Mouse (Mus musculus) embryonic fibroblast, embryonic 13.5 days (primary cell): ENCODE data around the gene Prmt2.

Experiments used
- CTCF ChIP-seq: IDR thresholded peaks from 2 replicates; pipeline ENCODE4 v1.5.1; 2011; ENCODE audit warnings: mild to moderate bottlenecking, control low read depth, low read length, moderate library complexity, borderline replicate concordance; ENCODE audit not compliant: insufficient read depth
- POLR2A ChIP-seq: IDR thresholded peaks from 2 replicates; pipeline ENCODE4 v1.6.1; 2011; ENCODE audit warnings: low read depth, mild to moderate bottlenecking, control low read depth, low read length, moderate library complexity

- TF ChIP-seq CTCF = no peak
- no peak for TF ChIP-seq POLR2A
Observed at GRCm38 (mm10) chr10:76157528-76157927, 80.1 kb downstream of the Prmt2 start.
